Mouse (Mus musculus) 3T3-L1 (cell line): ENCODE measurements at regions not wholly inside any gene's neighbourhood (a gene's known extent, or its start where the extent isn't known, plus 50 kb on each side); places are given as distances from the start of the nearest gene placed in this dataset.

Experiments used
- DNase-seq: peaks from one replicate; pipeline ENCODE4 v3.0.0-alpha.2; 2015; ENCODE audit warnings: low read depth, low spot score

GRCm38 (mm10) chr17:9723484-9723883, 54.0 kb upstream of the Pabpc6 start:
- DNase-seq = peak; percentile 19

DNA sequence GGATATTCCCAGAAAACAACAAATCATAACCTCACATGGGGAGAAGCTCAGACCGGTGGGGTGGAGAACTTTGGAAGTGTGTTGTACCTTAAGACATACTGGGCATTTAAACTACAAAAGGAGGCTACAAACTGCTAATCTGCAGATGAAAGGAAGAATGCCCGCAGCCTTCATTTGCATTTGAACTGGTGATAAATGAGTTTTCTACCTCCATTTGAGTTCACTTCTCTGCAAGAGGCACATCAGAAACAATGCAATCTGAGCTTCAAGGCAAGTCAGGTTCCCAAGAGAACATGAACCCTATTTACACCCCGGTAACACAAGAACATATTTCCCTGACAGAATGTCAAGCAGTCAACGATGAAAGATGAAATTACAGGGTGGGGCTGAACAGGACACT, 53.2 kb upstream of the Pabpc6 start:
- no peak for DNase-seq
